Mouse (Mus musculus) cerebellum, adult 11-12 months (tissue): ENCODE results near the gene Pcmt1.

ENCODE experiments used
- DNase-seq: peaks from one replicate; pipeline ENCODE4 v3.0.0; 2022

The Pcmt1 gene

GRCm38 (mm10) chr10:7680731-7681301 is at the start of gene Pcmt1, which contains the start of gene Lats1:
TSS of gene Pcmt1 (minus strand) at chr10:7681136.
TSS of gene Lats1 (plus strand) at chr10:7681214.
- DNase-seq = peak; percentile 80

GRCm38 (mm10) chr10:7727011-7727410 is 46.1 kb upstream of the Pcmt1 start:
- no peak for DNase-seq

- no peak for DNase-seq
These were observed 45.5 kb upstream of the Pcmt1 start for GRCm38 (mm10) chr10:7726501-7726812.

GRCm38 (mm10) chr10:7725751-7726500 is 45.0 kb upstream of the Pcmt1 start, which contains the start of gene Katna1:
TSS of gene Katna1 (plus strand) at chr10:7726000.
- DNase-seq = peak; percentile 86

- DNase-seq = no peak
These were observed 34.1 kb upstream of the Pcmt1 start for GRCm38 (mm10) chr10:7715056-7715455.

- no peak for DNase-seq
These were observed 31.6 kb upstream of the Pcmt1 start for GRCm38 (mm10) chr10:7712506-7712905.

- no peak for DNase-seq
These were observed 29.2 kb upstream of the Pcmt1 start for GRCm38 (mm10) chr10:7710121-7710520.

- no peak for DNase-seq
These were observed 21.6 kb upstream of the Pcmt1 start for GRCm38 (mm10) chr10:7702586-7702985.

- DNase-seq = no peak
These were observed 19.2 kb upstream of the Pcmt1 start for GRCm38 (mm10) chr10:7700120-7700519.

GRCm38 (mm10) chr10:7695286-7695685 is 14.3 kb upstream of the Pcmt1 start:
- no peak for DNase-seq

GRCm38 (mm10) chr10:7686902-7687301 is 6.0 kb upstream of the Pcmt1 start:
- DNase-seq = no peak

- no peak for DNase-seq
These were observed 1.3 kb upstream of the Pcmt1 start for GRCm38 (mm10) chr10:7682249-7682648.

- peak; percentile 73 for DNase-seq
These were observed 548 bp upstream of the Pcmt1 start for GRCm38 (mm10) chr10:7681343-7682025.

GRCm38 (mm10) chr10:7673673-7674072 is 7.3 kb downstream of the Pcmt1 start:
- no peak for DNase-seq

- DNase-seq = peak; percentile 86
These were observed 13.6 kb downstream of the Pcmt1 start, which contains the start of gene Nup43 for GRCm38 (mm10) chr10:7667342-7667802. TSS of gene Nup43 (plus strand) at chr10:7667503.

- DNase-seq = no peak
These were observed 16.0 kb downstream of the Pcmt1 start for GRCm38 (mm10) chr10:7664889-7665288.

- DNase-seq = no peak
These were observed 16.9 kb downstream of the Pcmt1 start for GRCm38 (mm10) chr10:7664027-7664526.

- DNase-seq = peak; percentile 94
These were observed 17.5 kb downstream of the Pcmt1 start for GRCm38 (mm10) chr10:7663159-7664026.

- no peak for DNase-seq
These were observed 18.3 kb downstream of the Pcmt1 start for GRCm38 (mm10) chr10:7662471-7663141.

- no peak for DNase-seq
These were observed 29.9 kb downstream of the Pcmt1 start for GRCm38 (mm10) chr10:7651057-7651456.

- DNase-seq = no peak
These were observed 31.9 kb downstream of the Pcmt1 start for GRCm38 (mm10) chr10:7649059-7649458.

GRCm38 (mm10) chr10:7645911-7646310 is 35.0 kb downstream of the Pcmt1 start:
- no peak for DNase-seq
